Mouse (Mus musculus) liver, embryonic 14.5 days (tissue): Measurements from ENCODE around the gene Tex21.

Experiments used
- CTCF ChIP-seq: IDR thresholded peaks from 2 replicates; pipeline ENCODE4 v1.5.1; 2016; ENCODE audit warnings: antibody characterized with exemption, low read depth, control low read depth
- EP300 ChIP-seq: IDR thresholded peaks from 2 replicates; pipeline ENCODE4 v1.6.1; 2016; ENCODE audit warnings: antibody characterized with exemption, low read depth

GRCm38 (mm10) chr12:76253591-76253990 lies 7.0 kb upstream of the Tex21 start:
- TF ChIP-seq EP300, result no peak
- TF ChIP-seq CTCF, result no peak
